Mouse (Mus musculus) liver (tissue): ENCODE results near the gene Hivep3.

Experiments
- DNase-seq: peaks from one replicate; pipeline ENCODE4 v3.0.0-alpha.2; 2020; ENCODE audit warnings: mixed read lengths

Hivep3 gene

DNA sequence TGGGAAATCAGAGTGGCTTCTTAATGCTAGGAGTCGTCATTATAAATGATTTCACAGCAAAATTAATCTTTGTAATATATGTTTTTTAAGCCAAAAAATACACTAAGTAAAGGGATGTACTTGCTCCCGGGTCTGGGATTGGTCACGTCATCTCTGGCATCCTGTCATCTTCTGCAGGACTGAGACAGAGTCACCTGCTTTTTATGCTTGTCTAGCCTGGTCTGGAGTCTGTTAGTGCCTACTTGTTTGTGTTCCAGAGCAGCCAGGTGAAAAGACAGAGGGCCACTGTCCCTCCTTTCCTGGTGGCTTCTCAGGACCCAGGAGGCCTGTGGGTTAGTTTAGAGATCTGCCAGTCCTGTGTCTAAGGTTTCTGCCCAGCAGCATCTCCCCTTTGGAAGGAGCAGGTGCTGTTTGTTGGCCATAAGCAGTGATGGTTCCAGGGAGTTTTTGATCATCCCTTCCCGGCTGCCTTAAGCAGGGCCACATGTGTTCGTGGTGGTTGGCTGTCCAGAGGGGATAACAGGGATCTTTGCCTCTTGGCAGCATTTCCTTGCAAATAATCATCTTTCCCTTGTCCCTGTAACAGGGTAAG is 245.8 kb downstream of the Hivep3 start:
- DNase-seq, result no peak

DNA sequence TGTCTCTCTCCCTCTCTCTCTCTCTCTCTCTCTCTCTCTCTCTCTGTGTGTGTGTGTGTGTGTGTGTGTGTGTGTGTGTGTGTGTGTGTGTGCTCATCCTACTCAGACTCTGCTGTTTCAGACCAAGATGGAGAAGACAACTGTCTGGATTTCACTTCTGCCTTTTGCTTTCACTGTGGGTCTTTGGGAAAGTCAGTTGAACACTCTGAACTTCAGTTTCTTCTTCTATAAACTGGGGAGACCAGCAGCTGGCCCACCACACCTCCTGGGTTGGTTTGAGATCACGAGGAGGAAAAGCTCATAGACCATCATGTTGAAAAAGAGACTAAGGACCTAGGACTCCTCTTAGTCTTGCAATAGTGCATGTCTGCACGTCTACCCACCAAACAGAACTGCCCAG is 246.3 kb downstream of the Hivep3 start:
- DNase-seq, result no peak

DNA sequence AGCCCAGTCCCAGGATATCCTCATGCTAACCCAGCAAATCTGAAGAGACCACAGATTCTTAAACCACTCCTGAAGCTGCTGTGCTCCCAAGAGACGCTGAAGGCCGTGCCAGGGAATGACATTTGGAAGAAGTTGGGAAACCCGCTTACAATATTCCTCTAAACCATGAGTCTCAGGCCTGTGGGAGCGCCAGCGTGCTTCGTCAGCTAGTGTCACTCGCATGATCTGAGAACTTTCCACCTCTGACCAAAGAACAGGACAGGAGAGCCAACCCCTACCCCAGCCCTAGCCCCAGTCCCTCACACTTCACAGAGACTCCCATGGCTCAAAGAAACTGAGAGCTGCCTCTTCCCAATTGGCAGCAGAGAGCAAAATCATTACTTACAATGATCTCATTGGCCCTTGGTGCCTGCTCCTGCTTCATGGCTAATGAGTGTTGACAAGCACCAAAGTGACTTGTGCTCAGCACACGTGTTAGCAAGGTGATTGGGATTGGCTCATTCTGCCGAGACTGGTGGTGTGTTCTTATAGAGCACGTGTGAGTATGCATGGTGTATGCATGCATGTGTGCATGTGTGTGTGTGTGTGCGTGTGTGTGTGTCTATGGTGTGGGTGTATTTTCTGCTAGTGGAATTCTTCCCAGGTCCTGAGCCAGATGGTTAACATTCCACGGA is 247.6 kb downstream of the Hivep3 start:
- DNase-seq, result no peak

DNA sequence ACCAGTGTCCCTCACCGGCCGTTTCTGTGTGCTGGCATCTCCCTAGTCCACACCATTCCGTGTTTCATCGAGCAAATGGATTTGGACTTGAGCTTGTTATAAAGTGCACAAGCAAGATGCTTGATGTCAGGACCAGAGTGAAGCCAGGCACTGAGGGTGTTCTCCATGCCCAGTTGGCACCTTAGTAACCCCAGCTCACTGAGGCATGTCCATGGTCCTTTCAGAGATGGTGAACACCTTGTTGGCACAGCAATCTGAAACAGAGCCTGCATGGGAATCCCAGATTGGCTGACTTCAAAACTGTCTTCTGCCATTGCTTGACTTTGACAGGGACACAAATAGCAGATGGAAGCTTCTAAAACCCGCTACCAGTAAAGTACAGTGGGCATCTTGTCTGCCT is 252.5 kb downstream of the Hivep3 start:
- DNase-seq, result no peak

DNA sequence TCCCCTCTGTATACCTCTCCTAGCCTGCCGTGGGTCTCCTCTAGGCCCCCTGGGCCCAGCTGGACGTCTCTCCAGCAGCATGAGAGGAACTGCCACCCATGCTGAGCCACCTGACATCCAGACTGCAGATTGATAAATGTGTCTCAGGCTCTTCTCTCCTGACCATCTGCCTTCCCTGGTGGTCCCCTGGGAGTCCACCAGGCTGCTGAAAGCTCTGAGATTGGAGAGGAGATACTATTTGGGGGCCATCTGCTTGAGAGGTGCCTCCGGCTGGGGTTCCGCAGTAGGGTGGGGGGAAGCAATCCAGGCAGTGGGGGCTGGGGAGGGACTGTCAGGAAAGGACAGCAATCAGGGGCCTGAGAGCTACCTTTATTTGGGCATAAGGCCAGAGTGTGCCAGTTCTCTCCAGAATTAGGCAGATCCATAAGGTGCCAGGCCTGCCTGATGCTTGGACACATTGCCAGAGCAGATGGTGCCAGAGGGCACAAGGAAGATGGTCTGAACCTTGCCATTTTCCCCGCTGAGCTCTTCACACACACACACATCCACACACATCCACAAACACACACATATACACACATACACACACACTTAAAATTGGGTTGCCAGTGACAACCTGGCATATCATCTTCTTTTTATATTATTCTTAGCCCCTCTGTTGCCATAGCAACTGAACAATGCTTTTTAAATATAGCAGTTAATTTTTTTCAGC is 253.2 kb downstream of the Hivep3 start:
- DNase-seq, result no peak

DNA sequence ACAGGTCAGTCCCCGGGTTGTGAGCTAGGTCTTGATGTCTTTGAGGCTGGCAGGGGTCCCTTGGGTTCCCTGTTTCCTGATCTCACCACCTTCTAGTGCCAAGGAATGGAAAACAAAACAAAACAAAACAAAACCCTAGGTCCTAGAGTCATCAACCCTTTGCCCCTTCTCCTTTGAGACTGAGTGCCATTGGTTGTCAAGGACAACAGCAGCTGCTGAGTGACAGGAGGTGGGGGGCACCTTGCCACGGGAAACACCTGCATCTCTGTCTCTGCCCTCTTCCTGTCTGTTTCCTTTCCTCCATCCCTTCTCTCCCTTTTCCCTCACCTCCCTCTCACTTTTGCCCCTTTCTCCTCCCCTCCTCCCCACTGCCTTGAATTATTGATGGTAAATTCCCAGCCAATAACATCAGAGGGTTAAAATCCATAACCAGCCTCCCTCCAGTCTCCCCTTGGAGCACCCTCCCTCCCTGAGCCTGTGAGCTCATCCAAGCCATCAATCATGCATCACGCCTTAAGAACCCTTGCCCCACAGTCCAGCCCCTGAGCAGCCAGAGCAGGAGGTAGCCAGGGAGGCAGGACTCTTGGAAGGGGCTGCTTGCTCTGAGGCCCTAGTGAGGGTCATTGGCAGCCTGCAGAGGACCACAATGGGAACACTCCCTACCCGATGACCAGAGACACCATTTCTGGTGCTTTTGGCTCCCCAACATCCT is 253.9 kb downstream of the Hivep3 start:
- no peak for DNase-seq

DNA sequence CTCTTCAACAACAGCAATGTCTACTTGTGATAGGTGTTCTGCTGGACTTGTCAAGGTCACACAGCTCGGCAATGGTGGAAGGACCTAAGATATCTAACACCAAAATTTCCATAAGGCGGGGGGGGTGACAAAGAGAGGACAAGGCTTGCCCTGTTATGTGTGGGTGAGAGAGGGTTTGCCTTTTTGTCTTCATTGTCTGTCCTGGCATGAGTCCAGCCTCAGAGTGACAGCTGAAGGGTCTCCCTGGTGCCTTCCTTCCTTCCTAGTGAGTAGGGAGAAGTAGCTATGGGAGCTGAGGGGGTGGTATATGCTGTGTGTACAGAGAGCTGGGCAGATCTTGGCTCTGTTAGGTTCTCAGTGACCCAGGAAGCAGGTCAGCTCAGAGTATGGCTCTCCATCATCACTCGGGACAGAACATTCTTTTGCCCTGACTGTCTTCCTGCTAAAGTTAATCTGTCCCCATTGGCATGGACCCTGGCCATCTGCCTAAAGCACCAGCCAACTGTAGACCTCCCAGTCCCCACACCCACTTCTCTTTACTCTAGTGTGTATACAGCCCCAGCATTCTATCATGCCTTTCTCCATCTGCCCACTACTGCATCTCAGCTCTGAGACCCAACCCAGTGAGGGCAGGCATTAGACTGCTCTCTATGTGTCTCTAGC is 255.6 kb downstream of the Hivep3 start:
- DNase-seq, result no peak

DNA sequence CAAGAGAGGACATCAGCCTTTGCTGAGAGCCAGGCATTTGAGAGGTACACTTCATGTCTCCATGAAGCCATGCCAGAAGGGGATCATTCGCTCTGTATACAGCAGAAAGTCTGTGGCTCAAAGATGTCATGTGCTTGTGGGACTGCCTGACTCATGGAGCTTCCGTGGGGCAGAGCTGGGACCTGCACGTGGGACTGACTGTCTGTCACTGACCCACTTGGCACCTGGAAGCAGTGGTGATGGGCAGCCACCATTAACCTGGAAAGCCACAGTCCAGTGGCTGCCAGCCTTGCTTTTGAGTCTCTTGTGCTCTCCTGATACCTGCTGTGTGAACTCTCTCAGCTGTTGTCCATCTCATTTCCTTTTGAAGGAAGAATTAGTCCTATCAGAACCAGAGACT is 256.8 kb downstream of the Hivep3 start:
- DNase-seq, result no peak

DNA sequence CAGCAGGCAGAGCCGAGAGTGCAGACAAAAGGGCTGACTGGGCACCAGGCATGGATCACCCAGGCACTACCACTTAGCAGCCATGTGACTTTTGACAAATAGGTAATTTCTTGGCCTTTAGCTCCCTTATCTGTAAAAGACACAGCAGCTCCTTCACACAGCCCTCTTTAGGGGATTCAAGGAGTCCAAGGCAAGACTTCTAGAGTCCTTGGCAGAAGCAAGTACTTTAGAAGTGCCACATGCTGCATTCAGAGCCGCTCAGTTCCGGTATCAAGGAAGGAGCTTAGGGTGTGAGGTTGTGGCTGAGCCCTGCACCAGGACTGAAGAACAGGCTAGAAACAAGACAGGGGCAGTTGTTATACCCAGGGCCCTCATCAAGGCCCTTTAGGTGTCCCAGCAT is 257.3 kb downstream of the Hivep3 start:
- no peak for DNase-seq

DNA sequence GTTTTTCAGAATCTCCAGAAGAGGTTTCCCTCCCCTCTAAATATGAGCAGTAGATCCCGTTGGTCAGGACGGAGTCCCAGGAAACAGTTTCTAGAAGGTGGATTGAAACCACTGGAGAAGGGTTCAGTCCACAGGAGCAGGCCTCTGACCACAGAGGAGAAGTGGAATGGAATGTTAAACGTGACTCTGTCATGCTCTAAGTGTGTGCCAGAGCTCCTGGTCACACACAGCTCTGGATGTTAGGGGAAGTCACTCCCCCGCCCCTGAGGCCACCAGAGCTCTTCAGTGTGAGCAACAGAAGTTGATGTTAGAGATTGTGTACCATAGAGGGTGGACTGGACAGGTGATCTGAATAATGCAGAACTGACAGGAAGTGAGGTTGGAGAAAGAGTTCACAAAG is 258.2 kb downstream of the Hivep3 start:
- DNase-seq, result no peak

DNA sequence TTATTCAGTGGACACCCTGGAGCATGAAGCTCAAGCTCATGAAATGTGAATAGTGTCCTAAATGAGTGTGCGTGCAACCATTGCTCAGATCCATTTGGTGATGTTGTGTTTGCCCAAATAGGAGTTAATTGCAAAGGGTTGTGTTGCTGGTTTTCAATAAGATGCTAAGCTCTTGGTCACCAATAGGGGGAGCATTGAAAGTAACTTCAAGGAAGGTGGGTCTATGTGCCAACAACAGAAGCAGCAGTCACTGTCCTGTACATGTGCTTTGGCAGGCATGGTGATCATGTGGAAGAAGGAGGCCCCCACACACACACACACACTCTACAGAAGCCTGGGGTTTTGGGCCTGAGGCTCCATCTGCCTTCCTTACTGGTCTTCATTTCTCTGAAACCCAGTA is 262.8 kb downstream of the Hivep3 start:
- no peak for DNase-seq

DNA sequence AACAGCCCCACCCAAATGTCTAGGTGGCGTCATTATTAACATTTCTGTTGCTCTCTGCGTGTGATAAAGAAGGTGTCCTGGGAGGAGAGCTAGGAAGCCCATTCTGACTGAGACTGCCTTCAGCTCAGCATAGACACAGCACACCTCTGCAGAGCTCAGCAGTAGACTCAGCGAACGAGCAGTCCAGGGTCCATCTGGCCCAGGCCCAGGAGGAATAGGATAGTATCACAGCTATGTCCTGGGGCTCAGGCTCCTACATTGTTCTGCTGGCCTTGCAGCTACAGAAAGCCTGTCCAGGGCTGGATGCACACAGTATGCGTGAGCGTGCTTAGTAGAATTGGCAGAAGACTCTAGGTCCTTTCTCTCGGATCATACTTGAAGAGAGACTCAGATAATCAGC is 263.8 kb downstream of the Hivep3 start:
- DNase-seq, result no peak

DNA sequence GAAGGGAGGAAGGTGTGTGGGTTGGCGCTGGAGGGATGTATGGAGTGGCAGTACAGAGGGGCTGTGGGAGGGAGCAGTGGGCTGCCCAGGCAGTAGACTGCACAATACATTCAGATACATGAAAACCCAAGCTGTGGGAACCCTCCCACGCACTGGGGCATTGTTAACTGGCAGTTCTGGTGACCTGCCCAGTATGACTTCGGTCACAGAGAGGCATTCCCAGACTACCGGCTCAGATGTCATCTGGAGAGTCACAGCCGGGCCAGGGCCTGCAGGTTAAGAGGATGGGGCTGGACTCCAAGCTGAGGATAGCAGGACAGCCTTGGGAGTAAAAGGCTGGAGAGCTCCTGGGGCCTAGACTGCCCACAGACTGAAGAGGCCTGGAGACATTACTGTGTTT is 265.3 kb downstream of the Hivep3 start:
- DNase-seq, result no peak

DNA sequence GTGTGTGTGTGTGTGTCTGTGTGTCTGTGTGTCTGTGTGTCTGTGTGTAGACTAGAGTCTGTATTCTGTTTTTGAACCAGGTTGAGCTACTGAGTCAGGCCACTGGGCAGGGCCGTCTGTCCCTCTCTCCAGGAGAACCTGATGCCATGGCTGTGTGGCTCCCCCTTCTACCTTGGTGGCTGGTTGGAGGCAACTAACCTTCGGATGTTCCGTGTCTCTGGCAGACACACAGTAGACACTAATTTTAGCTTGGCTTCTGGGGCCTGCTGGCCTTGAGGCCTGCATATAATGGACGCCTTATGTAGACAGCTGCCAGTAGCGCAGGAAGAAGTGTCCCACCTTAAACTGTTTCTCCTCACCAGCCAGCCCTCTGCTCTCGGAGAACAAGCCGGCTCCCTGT is 267.3 kb downstream of the Hivep3 start:
- DNase-seq, result no peak

DNA sequence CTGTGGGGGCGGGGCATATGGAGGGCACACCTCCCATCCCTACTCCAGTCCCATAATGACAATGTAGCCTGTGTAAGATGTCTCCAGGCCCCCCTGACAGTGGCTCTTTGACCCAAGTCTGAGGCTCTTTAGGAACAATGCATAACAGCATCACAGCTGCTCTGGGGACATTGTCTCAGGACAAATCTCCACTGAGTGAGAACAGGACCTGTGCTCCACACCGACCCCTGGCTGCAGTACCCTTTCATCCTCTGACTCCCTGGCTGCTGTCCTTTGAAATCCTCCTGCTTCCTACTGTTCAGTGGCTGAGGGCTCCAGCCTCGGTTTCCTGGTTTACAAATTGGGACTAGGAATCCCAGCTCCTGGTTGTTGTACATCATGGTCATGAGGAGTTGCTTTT is 269.4 kb downstream of the Hivep3 start:
- DNase-seq, result no peak

DNA sequence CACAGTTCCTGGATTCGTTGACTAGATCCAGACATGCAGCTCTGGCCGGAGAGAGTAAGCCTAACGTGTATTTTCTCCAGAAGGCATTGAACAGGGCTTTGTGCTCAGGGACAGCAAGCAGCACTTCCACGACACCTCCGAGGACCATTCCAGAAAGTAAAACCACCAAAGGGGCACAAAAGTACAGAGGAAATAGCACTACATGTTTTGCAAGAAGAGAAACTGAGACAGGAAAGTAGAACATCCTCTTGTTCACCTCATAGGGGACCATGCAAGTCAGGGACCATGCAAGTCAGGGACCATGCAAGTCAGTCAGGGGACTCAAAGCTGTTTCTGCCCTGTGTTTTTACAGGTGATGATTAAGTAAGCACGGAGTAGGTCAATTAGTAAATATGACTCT is 272.5 kb downstream of the Hivep3 start:
- DNase-seq, result no peak

DNA sequence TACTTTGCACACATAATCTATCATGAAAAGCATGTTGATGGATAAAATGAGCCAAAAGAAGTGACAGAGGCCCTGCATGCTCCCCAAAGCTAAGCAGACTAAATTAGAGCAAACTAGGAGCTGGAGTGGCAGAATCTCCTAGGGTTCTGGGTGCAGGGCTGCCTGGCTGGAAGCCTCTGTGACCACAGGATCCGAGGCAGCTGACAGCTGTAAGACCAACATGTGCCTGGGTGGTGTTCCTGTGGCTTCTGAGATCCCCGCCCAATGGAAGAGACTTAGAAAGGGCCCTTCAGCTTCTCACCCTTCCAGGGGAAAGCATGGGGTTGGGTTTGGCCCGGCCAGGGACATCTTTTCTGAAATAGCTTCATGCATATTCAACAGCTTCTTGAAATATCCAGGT is 274.3 kb downstream of the Hivep3 start:
- DNase-seq, result no peak

DNA sequence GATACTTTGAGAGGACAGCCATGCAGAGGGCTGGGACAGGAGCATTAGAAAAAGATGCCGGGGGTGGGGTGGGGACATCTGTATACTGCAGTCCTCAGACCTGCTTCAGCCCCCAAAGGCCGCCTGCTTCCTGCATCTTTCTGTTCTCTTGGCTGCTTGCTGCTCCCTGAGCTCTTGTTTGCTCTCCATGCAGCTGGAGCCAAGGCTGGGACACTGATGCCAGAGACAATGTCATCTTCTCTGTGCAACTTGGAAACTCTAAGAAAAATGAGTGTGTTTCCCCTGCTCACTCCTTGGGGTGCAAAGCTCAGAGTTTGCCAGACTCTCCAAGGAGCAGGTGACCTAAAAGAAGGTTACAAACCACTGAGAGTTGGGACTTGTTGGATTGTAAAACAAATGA is 275.6 kb downstream of the Hivep3 start:
- DNase-seq, result no peak

DNA sequence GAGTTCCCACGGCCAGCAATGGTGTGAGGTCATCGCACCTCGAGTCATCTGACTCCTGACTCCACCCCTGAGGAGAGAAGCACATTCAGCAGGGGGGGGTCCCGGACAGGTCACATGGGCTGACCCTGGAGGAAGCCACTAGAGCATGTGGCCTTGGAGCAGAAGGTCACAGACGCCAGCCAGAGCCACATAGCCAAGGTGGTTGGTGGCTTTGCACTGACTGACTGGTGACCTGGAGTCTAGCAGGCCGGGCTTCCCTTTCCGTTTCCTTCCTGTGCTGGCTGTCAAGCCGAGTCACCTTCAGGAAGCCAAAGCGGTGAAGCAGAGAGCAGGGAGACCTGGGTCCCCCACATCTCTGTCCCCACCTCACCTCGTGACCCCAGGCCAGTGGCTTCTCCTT is 278.2 kb downstream of the Hivep3 start:
- no peak for DNase-seq

DNA sequence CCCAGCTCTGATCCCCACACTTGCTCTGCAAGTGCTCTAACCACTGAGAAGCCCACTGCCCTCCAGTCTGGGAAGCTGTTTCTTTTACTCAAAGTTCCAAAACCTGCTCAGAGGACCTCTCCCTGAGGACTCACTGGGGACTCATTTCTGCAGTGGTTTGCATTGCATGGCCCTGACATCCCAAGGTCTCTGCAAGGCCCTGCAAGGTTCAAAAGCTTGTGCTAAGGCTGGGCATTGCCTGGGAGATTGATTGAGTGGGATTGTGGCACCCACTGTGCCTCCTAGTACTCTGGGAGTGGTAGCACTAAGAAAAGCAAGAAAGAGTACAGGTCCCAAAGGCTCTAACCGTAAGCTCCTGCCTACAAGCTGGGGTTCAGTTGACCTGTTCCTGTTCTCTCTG is 279.3 kb downstream of the Hivep3 start:
- DNase-seq, result no peak

DNA sequence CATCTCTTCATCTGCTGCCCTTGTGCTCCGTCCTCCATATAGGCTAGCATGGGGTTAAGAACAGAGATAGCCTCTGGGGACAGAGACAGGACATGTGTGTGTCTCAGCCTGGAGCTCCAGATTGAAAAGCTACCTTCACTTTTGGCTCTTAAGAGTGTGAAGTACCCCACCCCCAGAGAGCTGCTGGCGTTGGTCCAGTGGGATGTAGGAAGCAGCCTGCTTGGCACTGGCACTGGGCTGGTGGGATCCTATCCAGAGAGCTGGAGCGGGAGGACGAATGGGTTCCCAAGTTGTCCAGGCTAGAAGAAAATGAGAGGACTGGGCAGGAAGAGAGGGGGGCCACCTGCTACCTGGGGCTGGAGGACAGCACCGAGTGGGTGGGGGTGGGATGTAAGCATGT is 284.8 kb downstream of the Hivep3 start:
- no peak for DNase-seq

DNA sequence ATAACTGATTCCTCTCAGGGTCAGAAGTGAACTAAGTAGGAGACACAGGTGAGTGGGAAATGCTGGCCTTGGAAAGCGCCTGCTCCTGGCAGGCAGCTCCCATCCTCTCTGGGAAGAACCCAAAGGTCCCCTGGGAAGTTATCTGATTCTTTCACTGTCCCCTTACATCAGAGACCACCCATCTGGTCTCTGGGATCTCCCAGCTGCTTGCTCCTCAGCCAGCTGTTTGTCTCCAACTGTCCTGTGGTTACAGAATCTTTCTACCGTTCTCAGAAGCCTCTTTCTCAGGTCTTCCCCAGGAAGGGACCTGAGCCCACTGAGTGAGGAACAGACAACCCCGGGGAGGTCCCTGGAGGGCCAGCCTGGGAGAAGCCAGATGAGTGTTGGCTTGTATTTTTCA is 288.8 kb downstream of the Hivep3 start:
- DNase-seq, result no peak

DNA sequence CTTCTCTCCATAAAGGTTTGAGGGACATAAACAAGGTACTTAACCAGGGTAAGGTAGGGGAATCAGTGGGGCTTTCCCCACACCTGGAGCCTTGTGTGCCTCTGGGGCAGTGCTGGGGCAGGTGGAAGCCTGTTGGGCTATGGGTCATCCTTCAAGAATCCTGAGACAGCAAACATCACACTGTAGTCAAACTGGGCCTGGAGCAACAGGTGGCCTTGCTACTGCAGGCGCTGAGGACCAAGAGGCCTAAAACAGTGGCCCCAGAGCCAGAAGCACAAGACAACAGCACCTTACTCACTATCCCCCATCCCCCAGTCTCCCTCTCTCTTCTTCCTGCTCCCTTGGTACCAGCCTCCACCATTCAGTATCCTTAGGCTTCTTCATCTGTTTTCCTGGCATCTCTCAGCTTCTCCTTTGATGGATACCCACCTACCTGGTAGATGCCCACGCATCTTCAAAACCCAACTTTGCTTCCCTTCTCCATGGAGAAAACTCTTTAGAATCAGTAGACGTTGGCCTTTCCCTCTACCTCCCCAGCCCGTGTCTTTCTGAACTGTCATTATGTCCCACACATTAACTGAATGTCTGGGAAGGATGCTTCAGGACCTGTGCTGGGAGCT is 289.7 kb downstream of the Hivep3 start:
- DNase-seq, result no peak
